Mouse (Mus musculus): ENCODE data around the gene Cwc25. TPM values are rescaled to one million over a fixed set of nuclear protein-coding genes. Genes with fewer than 3 reads are reported as not detected.

The Cwc25 gene
- total RNA-seq, 2 experiments from 2014 or later: 6.0 to 6.7 TPM

GRCm38 (mm10) chr11:97779968-97780701 is 13.8 kb upstream of the Cwc25 start:
- intact Hi-C loops (cut with DNase I; ENCODE audit: low total_unique reads): no loop called here
- DNase-seq: no peak

- no peak for DNase-seq
- intact Hi-C loops (cut with DNase I; ENCODE audit: low total_unique reads): no loop called here
Observed at GRCm38 (mm10) chr11:97778918-97779317, 12.6 kb upstream of the Cwc25 start.

- DNase-seq: no peak
Observed at GRCm38 (mm10) chr11:97777129-97777529, 10.8 kb upstream of the Cwc25 start.

GRCm38 (mm10) chr11:97776497-97777128 is 10.3 kb upstream of the Cwc25 start:
- no peak for DNase-seq
- intact Hi-C loops (cut with DNase I; ENCODE audit: low total_unique reads): no loop called here

More at GRCm38 (mm10) chr11:97777129-97777529, 10.8 kb upstream of the Cwc25 start:
- intact Hi-C loops (cut with DNase I; ENCODE audit: low total_unique reads): no loop called here

- DNase-seq: no peak
- intact Hi-C loops (cut with DNase I; ENCODE audit: low total_unique reads): no loop called here
Observed at GRCm38 (mm10) chr11:97775808-97776496, 9.6 kb upstream of the Cwc25 start, which contains the start of gene 1700001P01Rik. 1700001P01Rik (minus strand) TSS chr11:97775918.

- intact Hi-C loops (cut with DNase I; ENCODE audit: low total_unique reads): no loop called here
- no peak for DNase-seq
Observed at GRCm38 (mm10) chr11:97775186-97775585, 8.8 kb upstream of the Cwc25 start.

GRCm38 (mm10) chr11:97771410-97771809 is 5.1 kb upstream of the Cwc25 start:
- intact Hi-C loops (cut with DNase I; ENCODE audit: low total_unique reads): no loop called here

GRCm38 (mm10) chr11:97769704-97770103 is 3.3 kb upstream of the Cwc25 start:
- DNase-seq: no peak
- intact Hi-C loops (cut with DNase I; ENCODE audit: low total_unique reads): no loop called here

More at GRCm38 (mm10) chr11:97771410-97771809, 5.1 kb upstream of the Cwc25 start:
- DNase-seq: no peak

GRCm38 (mm10) chr11:97761638-97762037 is 4.7 kb downstream of the Cwc25 start:
- intact Hi-C loops (cut with DNase I; ENCODE audit: low total_unique reads): no loop called here
- no peak for DNase-seq

- intact Hi-C loops (cut with DNase I; ENCODE audit: low total_unique reads): no loop called here
Observed at GRCm38 (mm10) chr11:97758942-97759341, 7.4 kb downstream of the Cwc25 start.

GRCm38 (mm10) chr11:97758125-97758524 is 8.2 kb downstream of the Cwc25 start:
- no peak for DNase-seq
- intact Hi-C loops (cut with DNase I; ENCODE audit: low total_unique reads): no loop called here

More at GRCm38 (mm10) chr11:97758942-97759341, 7.4 kb downstream of the Cwc25 start:
- no peak for DNase-seq

GRCm38 (mm10) chr11:97753277-97753676 is 13.1 kb downstream of the Cwc25 start:
- no peak for DNase-seq
- intact Hi-C loops (cut with DNase I; ENCODE audit: low total_unique reads): no loop called here

- DNase-seq: no peak
- intact Hi-C loops (cut with DNase I; ENCODE audit: low total_unique reads): no loop called here
Observed at GRCm38 (mm10) chr11:97748496-97748895, 17.9 kb downstream of the Cwc25 start.

GRCm38 (mm10) chr11:97747773-97748172 is 18.6 kb downstream of the Cwc25 start:
- intact Hi-C loops (cut with DNase I; ENCODE audit: low total_unique reads): no loop called here
- peak; percentile 29 for DNase-seq

- DNase-seq: no peak
- intact Hi-C loops (cut with DNase I; ENCODE audit: low total_unique reads): no loop called here
Observed at GRCm38 (mm10) chr11:97745331-97745721, 21.0 kb downstream of the Cwc25 start.

- peak; percentile 99 for DNase-seq
- intact Hi-C loops (cut with DNase I; ENCODE audit: low total_unique reads): loop anchor here (5.0 kb wide), 1 partner anchor 38 kb away; no protein-coding TSS in a partner anchor
Observed at GRCm38 (mm10) chr11:97744718-97745330, 21.5 kb downstream of the Cwc25 start.

GRCm38 (mm10) chr11:97744063-97744717 is 22.2 kb downstream of the Cwc25 start, which contains the start of gene Pip4k2b:
Pip4k2b (minus strand) TSS chr11:97744704.
- intact Hi-C loops (cut with DNase I; ENCODE audit: low total_unique reads): loop anchor here (5.0 kb wide), 1 partner anchor 37 kb away; no protein-coding TSS in a partner anchor
- peak; percentile 69 for DNase-seq

- intact Hi-C loops (cut with DNase I; ENCODE audit: low total_unique reads): loop anchor here (5.0 kb wide), 1 partner anchor 36 kb away; no protein-coding TSS in a partner anchor
- no peak for DNase-seq
Observed at GRCm38 (mm10) chr11:97743423-97743822, 22.9 kb downstream of the Cwc25 start.

GRCm38 (mm10) chr11:97742591-97742990 is 23.8 kb downstream of the Cwc25 start:
- DNase-seq: no peak
- intact Hi-C loops (cut with DNase I; ENCODE audit: low total_unique reads): loop anchor here (5.0 kb wide), 1 partner anchor 35 kb away; no protein-coding TSS in a partner anchor
